Mouse (Mus musculus) ES-E14 (cell line): ENCODE data around the gene Fmn2. TPM values are rescaled to one million over a fixed set of nuclear protein-coding genes. Genes with fewer than 3 reads are reported as not detected.

Source experiments
- DNase-seq: peaks from one replicate; pipeline ENCODE4 v3.0.0-alpha.2; 2013; ENCODE audit warnings: low read depth, low spot score
- H3K27ac ChIP-seq: 2 replicates; pipeline ENCODE4 v1.5.1; 2012; ENCODE audit warnings: low read depth, mild to moderate bottlenecking, low read length, moderate library complexity, mixed read lengths; ENCODE audit not compliant: poor library complexity, insufficient read depth, severe bottlenecking
- H3K36me3 ChIP-seq: 2 replicates; pipeline ENCODE4 v1.6.1; 2012; ENCODE audit warnings: mild to moderate bottlenecking, low read length, moderate library complexity, mixed read lengths; ENCODE audit not compliant: control insufficient read depth, poor library complexity, insufficient read depth, severe bottlenecking
- H3K4me1 ChIP-seq, 2 experiments: fragments of 150-350 bp in 1 of 2; sonication (generic) in 1 of 2; 2 replicates each; pipeline ENCODE4 v1.6.1; 2012; ENCODE audit warnings: low read length in 2 of 2, mild to moderate bottlenecking in 1 of 2, mixed read lengths in 1 of 2; ENCODE audit not compliant: control insufficient read depth in 2 of 2, insufficient read depth in 2 of 2, poor library complexity in 1 of 2
- H3K4me3 ChIP-seq, 2 experiments: fragments of 150-350 bp in 1 of 2; sonication (generic) in 1 of 2; 2 replicates each; pipeline ENCODE4 v1.5.1; 2012; ENCODE audit warnings: low read length in 2 of 2, low read depth in 1 of 2, mild to moderate bottlenecking in 1 of 2, mixed read lengths in 1 of 2; ENCODE audit not compliant: insufficient read depth in 1 of 2, poor library complexity in 1 of 2, severe bottlenecking in 1 of 2
- H3K9ac ChIP-seq: 2 replicates; pipeline ENCODE4 v1.6.1; 2012; ENCODE audit warnings: low read depth, mild to moderate bottlenecking, low read length, mixed read lengths; ENCODE audit not compliant: poor library complexity, insufficient read depth, severe bottlenecking
- H3K9me3 ChIP-seq: fragments of 150-350 bp; sonication (generic); 2 replicates; pipeline ENCODE4 v1.6.1; 2012; ENCODE audit warnings: low read depth, mild to moderate bottlenecking, low read length; ENCODE audit not compliant: control insufficient read depth, insufficient read depth
- CHD2 ChIP-seq: IDR thresholded peaks from 2 replicates; pipeline ENCODE4 v1.6.1; 2014; ENCODE audit warnings: mild to moderate bottlenecking, low read depth, low read length, inconsistent platforms
- HCFC1 ChIP-seq: IDR thresholded peaks from 2 replicates; pipeline ENCODE4 v1.6.1; 2012; ENCODE audit warnings: low read length, inconsistent platforms, borderline replicate concordance; ENCODE audit not compliant: insufficient read depth
- MAFK ChIP-seq: IDR thresholded peaks from 2 replicates; pipeline ENCODE4 v1.6.1; 2014; ENCODE audit warnings: mild to moderate bottlenecking, low read depth, low read length, inconsistent platforms; ENCODE audit not compliant: insufficient read depth
- ZC3H11A ChIP-seq: IDR thresholded peaks from 2 replicates; pipeline ENCODE4 v1.6.1; 2012; ENCODE audit warnings: low read depth, mild to moderate bottlenecking, inconsistent platforms, low read length, borderline replicate concordance
- ZNF384 ChIP-seq: IDR thresholded peaks from 2 replicates; pipeline ENCODE4 v1.6.1; 2012; ENCODE audit warnings: low read depth, low read length, inconsistent platforms
- in situ Hi-C, 2 experiments: fragments of 600-800 bp; cut with MboI; formaldehyde crosslinking; loops; one replicate each; pipeline ENCODE4 v1.15.1; 2025; ENCODE audit warnings: low sequenced_read_pairs in 2 of 2, inconsistent platforms in 1 of 2; ENCODE audit not compliant: unreplicated experiment in 2 of 2
- total RNA-seq: library from RNA; depleted of rRNA; stranded (reverse); fragments of 300-350 nt; gene quantifications from 2 replicates; pipeline ENCODE4 v1.2.3, GENCODE M21; 2012

Gene Fmn2
- total RNA-seq, 1 experiment, result 1.2 TPM

GRCm38 (mm10) chr1:174482567-174482966 is 19.1 kb upstream of the Fmn2 start:
- no peak overlapping the region for H3K4me3 ChIP-seq
- H3K9ac ChIP-seq, result no peak overlapping the region
- H3K27ac ChIP-seq, result no peak overlapping the region
- no peaks in the 10 kb centered on the region for H3K36me3 ChIP-seq
- H3K4me1 ChIP-seq, result no peaks in the 10 kb centered on the region
- DNase-seq, result no peak
- no peaks in the 10 kb centered on the region for H3K9me3 ChIP-seq
- in situ Hi-C loops, result no loop called here
- TF ChIP-seq ZC3H11A, result no peak
- no peak for TF ChIP-seq ZNF384

GRCm38 (mm10) chr1:174500064-174500463 is 1.6 kb upstream of the Fmn2 start:
- H3K4me3 ChIP-seq, result no peak overlapping the region
- H3K27ac ChIP-seq, result no peak overlapping the region
- H3K4me1 ChIP-seq, result no peaks in the 10 kb centered on the region
- H3K36me3 ChIP-seq, result no peaks in the 10 kb centered on the region
- in situ Hi-C loops, result no loop called here
- no peak overlapping the region for H3K9ac ChIP-seq
- H3K9me3 ChIP-seq, result no peaks in the 10 kb centered on the region
- DNase-seq, result no peak
- TF ChIP-seq MAFK (no peak), ZNF384 (no peak), ZC3H11A (no peak), CHD2 (no peak)

- no peaks in the 10 kb centered on the region for H3K4me1 ChIP-seq
- no peak overlapping the region for H3K27ac ChIP-seq
- no peak overlapping the region for H3K4me3 ChIP-seq
- no peak for DNase-seq
- TF ChIP-seq ZNF384 (no peak), CHD2 (no peak), MAFK (no peak), ZC3H11A (no peak), HCFC1 (no peak)
- H3K36me3 ChIP-seq, result no peaks in the 10 kb centered on the region
- H3K9ac ChIP-seq, result no peak overlapping the region
- no peaks in the 10 kb centered on the region for H3K9me3 ChIP-seq
- in situ Hi-C loops, result no loop called here
Observed at GRCm38 (mm10) chr1:174501011-174501410, 614 bp upstream of the Fmn2 start.

- Histone ChIP-seq H3K4me3 (peak overlapping the region; percentile 69 to 91), H3K36me3 (no peaks in the 10 kb centered on the region), H3K9me3 (no peaks in the 10 kb centered on the region), H3K9ac (peak overlapping the region; percentile 50), H3K27ac (no peak overlapping the region), H3K4me1 (no peaks in the 10 kb centered on the region)
- no peak for TF ChIP-seq HCFC1
- no peak for TF ChIP-seq CHD2
- TF ChIP-seq ZNF384, result no peak
- TF ChIP-seq ZC3H11A, result no peak
- TF ChIP-seq MAFK, result no peak
- in situ Hi-C loops, result no loop called here
- DNase-seq, result peak; percentile 13
Observed at GRCm38 (mm10) chr1:174502031-174502845, 613 bp downstream of the Fmn2 start.
